Mouse (Mus musculus) spleen, embryonic (tissue): ENCODE measurements around the gene Aadacl3.

ENCODE experiments used
- CTCF ChIA-PET: fragments of 350-600 bp; sonication (Branson Sonifier 250); formaldehyde crosslinking; loops from one replicate; lab custom pipeline; 2022; lab: Charles Lee

Aadacl3 gene

GRCm38 (mm10) chr4:144463656-144464055, at the start of gene Aadacl3:
Gene Aadacl3, minus strand, starts transcription at chr4:144463756.
- CTCF ChIA-PET = no interaction called here

- CTCF ChIA-PET = no interaction called here
Observed at GRCm38 (mm10) chr4:144506518-144506917, 43.0 kb upstream of the Aadacl3 start.

GRCm38 (mm10) chr4:144493331-144493730, 29.8 kb upstream of the Aadacl3 start:
- CTCF ChIA-PET = no interaction called here

DNA sequence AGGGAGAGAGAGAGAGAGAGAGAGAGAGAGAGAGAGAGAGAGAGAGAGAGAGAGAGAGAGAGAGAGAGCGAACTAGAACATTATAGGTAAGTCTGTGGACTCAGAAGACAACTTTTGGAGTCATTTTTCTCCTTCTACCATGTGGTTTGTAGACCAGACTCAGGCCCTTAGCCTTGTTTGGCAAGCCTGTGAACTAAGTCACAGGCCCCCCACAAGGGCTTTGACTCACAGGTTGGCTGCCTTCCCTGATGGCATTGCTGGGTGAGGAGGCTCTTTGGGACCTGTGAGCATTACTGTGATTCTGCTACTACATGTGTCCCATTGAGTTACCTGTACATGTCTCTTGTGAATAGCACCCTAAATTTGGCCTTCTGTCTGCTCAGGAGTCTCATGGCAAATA, 4.5 kb upstream of the Aadacl3 start:
- CTCF ChIA-PET = no interaction called here

DNA sequence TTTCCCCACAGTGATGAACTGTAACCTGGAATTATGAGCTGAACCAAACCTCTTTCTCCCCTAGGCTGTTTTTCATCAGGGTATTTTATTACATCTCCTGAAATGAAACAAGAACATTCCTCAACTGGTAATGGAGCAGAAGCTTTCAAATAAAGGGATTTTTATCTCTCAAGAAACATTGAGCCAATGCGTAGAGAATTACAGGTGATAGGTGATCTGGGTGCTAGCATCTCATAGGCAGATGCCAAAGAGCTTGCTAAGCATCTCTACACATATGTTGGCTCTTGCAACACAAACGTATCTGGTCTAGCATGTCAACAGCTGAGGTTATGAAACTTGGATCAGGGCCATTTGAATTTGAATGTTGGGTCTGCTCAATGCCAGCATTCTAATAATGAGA, 1.6 kb upstream of the Aadacl3 start:
- CTCF ChIA-PET = no interaction called here

DNA sequence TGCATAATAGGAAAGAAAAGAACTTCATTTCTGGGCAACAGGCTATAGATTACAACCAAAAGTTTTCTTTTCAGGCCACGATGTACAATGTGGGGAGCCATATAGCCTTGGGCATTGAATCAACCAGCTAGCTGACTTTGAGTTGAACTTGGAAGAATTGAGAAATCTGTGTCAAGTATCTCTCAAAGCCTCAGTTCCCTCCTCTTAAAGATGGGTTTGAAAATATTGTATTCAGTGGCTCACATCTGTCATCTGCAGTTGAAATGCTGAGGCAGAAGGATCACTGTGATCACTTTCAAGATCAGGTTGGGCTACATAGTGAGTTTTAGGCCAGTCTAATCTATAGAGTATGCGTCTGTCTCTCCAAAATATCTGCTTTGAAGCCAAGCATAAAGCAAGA, 10.3 kb downstream of the Aadacl3 start, which contains the start of gene Gm9944:
Gene Gm9944, minus strand, starts transcription at position 101 of the 400 bp plus-strand sequence.
- CTCF ChIA-PET = no interaction called here

GRCm38 (mm10) chr4:144448546-144448945, 15.0 kb downstream of the Aadacl3 start:
- CTCF ChIA-PET = no interaction called here

GRCm38 (mm10) chr4:144441582-144441981, 22.0 kb downstream of the Aadacl3 start:
- CTCF ChIA-PET = no interaction called here

DNA sequence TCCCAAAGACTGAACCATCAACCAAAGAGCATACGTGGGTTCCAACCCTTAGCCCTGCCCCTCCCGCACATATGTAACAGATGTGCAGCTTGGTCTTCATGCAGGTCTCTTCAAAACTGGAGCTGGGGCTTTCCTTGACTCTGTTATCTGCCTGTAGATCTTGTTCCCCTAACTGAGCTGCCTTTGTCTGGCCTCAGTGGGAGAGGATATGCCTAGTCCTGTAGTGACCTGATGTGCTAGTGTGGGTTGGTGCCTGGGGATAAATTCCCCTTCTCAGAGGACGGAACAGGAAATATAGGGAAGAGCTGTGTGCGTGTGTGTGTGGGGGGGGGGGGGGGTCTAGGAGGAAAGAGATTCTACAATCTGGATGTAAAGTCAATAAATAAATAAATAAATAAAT, 22.5 kb downstream of the Aadacl3 start:
- CTCF ChIA-PET = no interaction called here

- CTCF ChIA-PET = no interaction called here
Observed at GRCm38 (mm10) chr4:144438672-144439071, 24.9 kb downstream of the Aadacl3 start, which contains the start of gene 1700012P22Rik. Gene 1700012P22Rik, minus strand, starts transcription at chr4:144438772.

DNA sequence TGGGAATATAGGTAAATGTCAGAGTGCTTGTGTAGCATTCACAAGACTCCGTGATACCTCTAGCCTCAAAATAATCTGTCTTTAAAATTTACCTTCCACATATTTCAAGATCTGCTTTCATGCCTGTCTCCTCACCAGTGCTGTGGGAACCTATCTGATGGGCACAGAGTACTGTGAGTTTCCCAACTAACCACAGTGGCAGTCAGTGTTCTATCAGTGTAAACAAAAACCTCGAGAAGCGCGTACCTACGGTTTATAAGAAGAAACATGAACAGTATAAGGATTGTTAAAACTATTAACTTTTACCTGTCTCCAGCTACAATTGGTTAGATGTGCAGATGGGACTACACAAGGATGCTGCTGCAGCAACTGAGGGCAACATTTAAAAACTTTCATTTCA, 30.3 kb downstream of the Aadacl3 start:
- CTCF ChIA-PET = no interaction called here

DNA sequence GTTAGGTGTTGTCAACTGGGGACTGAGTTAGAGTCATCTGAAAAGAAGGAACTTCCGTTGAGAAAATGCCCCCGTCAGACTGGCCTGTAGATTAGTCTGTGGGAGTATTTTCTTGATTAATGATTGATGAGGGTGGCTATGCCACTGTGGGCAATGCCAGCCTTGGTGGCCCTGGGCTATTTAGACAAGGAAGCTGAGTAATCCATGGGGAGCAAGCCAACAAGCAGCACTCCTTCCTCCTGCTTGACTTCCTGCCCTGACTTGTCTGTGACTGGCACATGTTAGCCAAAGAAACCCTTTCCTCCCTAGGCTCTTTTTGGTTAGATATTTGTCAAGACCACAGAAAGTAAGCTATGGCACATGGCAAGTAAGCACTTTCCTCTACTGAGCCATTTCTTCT, 32.8 kb downstream of the Aadacl3 start:
- CTCF ChIA-PET = no interaction called here

DNA sequence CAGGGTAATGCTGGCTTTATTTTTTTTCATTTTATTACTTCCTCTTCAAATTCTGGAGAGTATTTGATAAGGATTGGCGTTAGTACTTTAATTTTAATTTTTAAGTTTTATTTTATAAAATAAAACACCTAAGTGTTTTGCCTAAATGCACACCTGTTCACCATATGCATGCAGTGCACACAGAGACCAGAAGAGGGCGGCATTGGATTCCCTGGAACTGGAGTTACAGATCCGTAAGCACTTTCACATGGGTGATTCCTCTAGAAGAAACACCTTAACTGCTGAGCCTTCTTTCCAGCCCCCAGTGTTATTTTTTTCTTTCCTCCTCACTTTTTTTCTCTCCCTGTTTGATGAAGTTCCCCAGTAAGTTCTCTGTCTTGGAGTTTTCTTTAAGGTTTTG, 34.7 kb downstream of the Aadacl3 start:
- CTCF ChIA-PET = no interaction called here

- CTCF ChIA-PET = no interaction called here
Observed at GRCm38 (mm10) chr4:144424590-144424989, 39.0 kb downstream of the Aadacl3 start.

- CTCF ChIA-PET = no interaction called here
Observed at GRCm38 (mm10) chr4:144420644-144421043, 42.9 kb downstream of the Aadacl3 start.

DNA sequence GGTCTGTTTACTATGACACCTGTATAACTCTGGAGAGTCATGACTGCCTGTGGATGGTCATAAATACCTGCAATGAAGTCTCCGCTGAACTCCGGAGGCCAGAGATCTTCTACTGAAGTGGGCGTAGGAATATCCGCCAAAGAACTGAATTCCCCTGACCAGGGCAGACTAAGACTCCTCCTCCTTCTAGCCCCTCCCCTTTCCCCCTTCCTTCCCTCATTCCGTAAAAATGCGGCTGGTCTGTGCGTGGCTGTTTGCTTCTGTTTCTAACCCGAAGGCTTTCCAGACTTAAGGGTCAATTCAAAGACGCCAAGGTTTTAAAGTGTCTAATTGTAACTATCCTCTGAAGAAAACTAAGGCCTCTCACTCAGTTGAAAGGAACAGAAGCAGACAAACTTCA, 55.3 kb downstream of the Aadacl3 start, which contains the start of gene Pramef12:
Gene Pramef12, minus strand, starts transcription at position 175 of the 400 bp plus-strand sequence.
- CTCF ChIA-PET = no interaction called here

DNA sequence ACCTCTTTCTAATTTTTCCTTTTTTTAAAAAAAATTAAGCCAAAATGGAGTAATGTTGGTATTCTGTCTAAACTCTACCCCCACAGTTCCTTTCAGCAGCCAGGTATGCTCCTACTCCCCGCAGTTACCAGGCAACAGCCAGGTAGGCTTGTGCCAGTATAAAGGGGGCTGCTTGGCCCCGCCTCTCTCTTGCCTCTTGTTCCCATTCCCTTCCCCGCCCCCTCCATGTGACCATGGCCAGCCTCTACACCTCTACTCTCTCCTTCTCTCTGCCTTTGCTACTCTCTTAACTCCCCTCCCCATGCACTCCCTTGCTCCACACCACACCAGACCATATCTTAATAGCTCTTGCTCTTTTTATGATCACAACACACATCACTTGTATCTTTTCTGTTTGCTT, 57.3 kb downstream of the Aadacl3 start:
- CTCF ChIA-PET = no interaction called here

- CTCF ChIA-PET = no interaction called here
Observed at GRCm38 (mm10) chr4:144404456-144405086, 59.0 kb downstream of the Aadacl3 start.
